Mouse (Mus musculus) Patski (cell line): ENCODE results near the gene Rabl6. TPM values are rescaled to one million over a fixed set of nuclear protein-coding genes. Genes with fewer than 3 reads are reported as not detected.

Source experiments
- ATAC-seq: fragments of 100-300 bp; one replicate; pipeline ENCODE4 v1.8.0; 2021
- CTCF ChIA-PET: fragments of 350-600 bp; sonication (Branson Sonifier 250); formaldehyde crosslinking; loops from one replicate; lab custom pipeline; 2022; ENCODE audit warnings: inconsistent platforms; lab: Charles Lee
- POLR2A ChIA-PET: fragments of 350-600 bp; sonication (Branson Sonifier 250); formaldehyde crosslinking; loops from one replicate; lab custom pipeline; 2022; ENCODE audit warnings: antibody characterized with exemption, inconsistent platforms; lab: Charles Lee
- DNase-seq: peaks from one replicate; pipeline ENCODE4 v3.0.0-alpha.2; 2011; ENCODE audit warnings: low read depth, low spot score
- H3K27me3 ChIP-seq: fragments of 371-371 bp; one replicate; pipeline ENCODE4 v1.5.1; 2021
- CTCF ChIP-seq: fragments of 100-300 bp; IDR thresholded peaks from one replicate; pipeline ENCODE4 v1.5.1; 2021
- in situ Hi-C: fragments of 300-500 bp; cut with MboI; formaldehyde crosslinking; loops from 3 replicates; pipeline ENCODE4 v1.11.1; 2018; ENCODE audit warnings: low pct_unique_long_range_greater_than_20kb, mixed read lengths
- polyA plus RNA-seq: library from polyadenylated mRNA; unstranded; gene quantifications from one replicate; pipeline ENCODE4 v1.2.3, GENCODE M21; 2021

Gene Rabl6
- polyA plus RNA-seq, 1 experiment from 2014 or later: 90.3 TPM

DNA sequence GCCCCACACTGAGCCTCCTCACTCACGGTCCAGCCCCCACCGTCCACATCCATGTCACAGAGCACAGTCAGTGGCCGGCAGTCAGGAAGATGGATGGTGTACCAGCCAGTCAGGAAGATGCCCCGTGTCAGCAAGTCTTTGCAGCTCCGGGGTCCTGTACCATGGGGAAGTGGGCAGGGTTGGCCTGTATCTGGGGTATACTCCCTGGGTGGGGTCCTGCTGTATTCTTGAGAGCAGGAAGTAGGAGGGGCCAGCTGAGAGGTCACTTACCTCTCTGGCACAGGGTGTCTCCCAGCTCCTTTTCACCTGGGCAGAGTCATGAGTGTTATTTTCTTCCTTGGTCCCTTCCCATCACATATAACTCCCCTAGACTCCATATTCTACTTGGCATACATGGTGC is 17.7 kb upstream of the Rabl6 start:
- in situ Hi-C loops: no loop called here
- peaks cover 19% of the 10 kb centered on the region for H3K27me3 ChIP-seq
- no peak for ATAC-seq
- CTCF ChIA-PET: no interaction called here
- no peak for DNase-seq
- no peak for TF ChIP-seq CTCF
- POLR2A ChIA-PET: no interaction called here

DNA sequence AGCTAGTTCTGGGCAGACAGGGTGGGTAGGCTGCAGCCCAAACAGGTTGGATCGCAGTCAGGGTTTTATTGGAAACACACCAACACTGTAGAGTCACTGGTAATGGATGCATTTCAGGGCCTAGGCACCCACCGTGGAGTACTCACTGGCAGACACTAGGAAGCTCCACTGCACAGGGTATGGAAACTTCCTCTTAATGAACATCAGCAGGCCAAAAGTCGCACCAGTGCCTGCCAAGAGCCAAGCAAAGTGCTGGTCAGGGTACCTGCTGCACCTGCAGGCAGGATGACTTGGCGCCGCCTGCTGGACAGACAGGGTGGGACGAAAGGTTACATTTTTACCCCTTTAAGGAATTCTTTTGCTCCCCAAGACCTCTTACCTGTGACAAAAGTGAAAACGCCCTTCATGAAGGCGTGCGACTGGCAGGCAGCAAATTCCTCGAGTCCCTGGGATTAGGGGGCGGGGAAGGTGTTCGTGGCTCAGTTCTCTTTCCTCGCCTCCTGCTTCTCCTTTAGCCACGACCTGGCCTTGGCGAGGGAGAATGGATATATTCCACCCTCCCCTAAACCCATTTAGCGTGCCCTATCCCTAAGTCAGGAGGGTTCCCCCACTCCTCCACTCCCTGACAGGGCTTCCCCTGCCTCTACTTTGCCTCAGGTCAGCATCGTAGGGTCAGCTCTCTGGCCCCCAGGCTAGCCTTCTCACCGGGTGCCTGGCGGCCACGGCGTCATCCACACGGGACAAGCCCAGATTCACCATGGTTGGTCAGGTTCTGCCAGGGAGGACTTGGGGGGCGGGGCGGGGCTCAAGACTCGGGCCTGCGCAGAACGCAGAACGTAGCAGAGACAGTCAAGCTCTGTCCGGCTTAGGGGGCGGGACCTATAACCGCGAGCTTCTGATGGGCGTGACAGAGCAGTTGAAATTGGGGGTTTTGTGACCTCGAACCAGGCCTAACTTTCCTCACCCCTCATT is 13.2 kb upstream of the Rabl6 start, which contains the start of gene Tmem141:
Gene Tmem141, minus strand, starts transcription at position 777 of the 972 bp plus-strand sequence.
- no peak for TF ChIP-seq CTCF
- ChIA-PET POLR2A (interaction anchor here (1.2 kb wide), 1 partner anchor 12 kb away, joined by 4 read pairs; no protein-coding TSS in a partner anchor), CTCF (interaction anchor here (2.1 kb wide), 1 partner anchor 9 kb away, joined by 4 read pairs; no protein-coding TSS in a partner anchor)
- DNase-seq: no peak
- H3K27me3 ChIP-seq: peaks cover 10% of the 10 kb centered on the region
- peak; percentile 67 for ATAC-seq
- in situ Hi-C loops: no loop called here

DNA sequence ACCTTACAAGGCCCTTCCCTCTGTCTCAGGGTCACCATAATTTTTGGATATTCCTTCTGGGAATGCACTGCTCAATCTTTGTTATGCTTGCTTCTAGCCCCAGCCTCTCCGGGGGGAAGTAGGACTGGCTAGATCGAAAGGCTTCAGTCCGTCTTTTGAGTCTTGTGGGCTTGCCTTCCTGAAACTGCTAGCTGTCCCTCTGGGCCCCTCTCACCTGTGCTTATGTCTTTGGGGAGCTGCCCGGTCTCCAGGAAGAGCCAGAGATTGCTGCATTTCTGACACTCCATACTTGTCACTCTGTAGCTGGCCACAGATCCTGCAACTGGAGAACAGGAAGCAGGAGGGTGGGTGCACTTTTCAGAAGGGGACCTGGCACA is 12.5 kb upstream of the Rabl6 start:
- ChIA-PET POLR2A (interaction anchor here (1.2 kb wide), 1 partner anchor 12 kb away, joined by 4 read pairs; no protein-coding TSS in a partner anchor), CTCF (interaction anchor here (2.1 kb wide), 1 partner anchor 9 kb away, joined by 4 read pairs; no protein-coding TSS in a partner anchor)
- DNase-seq (no peak), ATAC-seq (no peak)
- TF ChIP-seq CTCF: no peak
- H3K27me3 ChIP-seq: peaks cover 7% of the 10 kb centered on the region
- in situ Hi-C loops: no loop called here

DNA sequence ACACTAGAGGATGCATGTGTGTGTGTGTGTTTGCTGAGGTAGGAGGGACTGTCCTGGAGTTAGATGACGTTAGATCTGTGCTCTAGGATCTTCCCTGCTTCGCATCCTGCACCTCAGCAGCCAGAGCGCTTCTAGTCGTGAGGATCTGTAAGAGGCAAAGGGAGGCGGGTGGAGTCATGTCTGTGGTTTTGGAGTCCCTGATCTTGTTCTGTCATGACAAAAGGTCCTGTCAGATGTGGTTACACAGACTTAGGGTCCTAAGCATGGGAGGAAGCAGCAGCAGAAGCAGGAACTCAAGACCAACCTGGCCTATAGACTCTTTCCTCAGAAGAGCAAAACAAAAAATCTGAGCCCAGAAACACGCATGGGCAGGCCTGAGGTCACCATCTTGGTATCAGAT is 12.1 kb upstream of the Rabl6 start:
- ChIA-PET POLR2A (interaction anchor here (1.2 kb wide), 1 partner anchor 11 kb away, joined by 4 read pairs; no protein-coding TSS in a partner anchor), CTCF (interaction anchor here (2.1 kb wide), 1 partner anchor 8 kb away, joined by 4 read pairs; no protein-coding TSS in a partner anchor)
- ATAC-seq (no peak), DNase-seq (no peak)
- TF ChIP-seq CTCF: no peak
- H3K27me3 ChIP-seq: peaks cover 7% of the 10 kb centered on the region
- in situ Hi-C loops: no loop called here

DNA sequence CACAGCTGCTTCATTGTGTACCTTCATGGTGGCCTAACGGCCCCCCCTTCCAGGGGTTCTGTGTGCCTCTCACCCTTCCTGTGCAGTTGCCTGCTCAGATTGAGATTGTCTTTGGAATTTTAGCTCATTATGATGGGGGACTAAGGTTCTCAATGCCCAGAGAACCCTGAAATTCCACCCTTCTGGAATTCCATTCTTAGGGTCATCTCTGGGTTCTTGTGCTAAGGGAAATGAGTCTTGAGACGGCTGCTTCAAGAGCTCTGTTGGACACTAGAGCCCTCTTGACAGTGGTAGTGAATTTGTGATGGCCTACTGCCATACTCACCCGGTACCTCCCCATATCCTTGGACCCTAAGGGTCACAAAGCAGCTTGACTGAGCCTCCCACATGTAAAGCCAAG is 9.3 kb upstream of the Rabl6 start, which contains the start of gene Ccdc183:
Gene Ccdc183, minus strand, starts transcription at position 101 of the 400 bp plus-strand sequence.
- CTCF ChIA-PET: no interaction called here
- TF ChIP-seq CTCF: no peak
- POLR2A ChIA-PET: no interaction called here
- in situ Hi-C loops: no loop called here
- no peaks in the 10 kb centered on the region for H3K27me3 ChIP-seq
- DNase-seq (no peak), ATAC-seq (no peak)

DNA sequence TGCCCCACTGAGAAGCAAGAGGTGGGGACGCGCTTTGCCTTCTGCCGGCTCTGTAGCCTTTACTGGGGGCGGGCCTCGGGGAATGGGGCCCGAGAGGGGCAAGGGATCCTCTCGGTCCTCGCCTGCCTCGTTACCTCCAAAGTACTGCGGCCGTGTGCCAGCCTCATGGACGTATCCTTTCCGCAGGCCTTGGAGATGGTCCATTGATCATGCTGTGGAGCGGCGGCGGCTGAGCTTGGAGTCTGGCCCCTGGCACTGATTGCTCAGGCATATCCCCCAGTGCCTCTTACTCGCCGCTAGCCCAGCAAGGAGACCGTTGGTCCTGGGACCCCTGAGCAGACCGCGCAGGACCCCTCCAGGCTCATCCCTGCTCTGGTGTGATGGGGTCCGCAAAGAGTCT is 8.1 kb upstream of the Rabl6 start:
- in situ Hi-C loops: no loop called here
- no peaks in the 10 kb centered on the region for H3K27me3 ChIP-seq
- POLR2A ChIA-PET: interaction anchor here (0.6 kb wide), 1 partner anchor 683 kb away, joined by 3 read pairs; no protein-coding TSS in a partner anchor

DNA sequence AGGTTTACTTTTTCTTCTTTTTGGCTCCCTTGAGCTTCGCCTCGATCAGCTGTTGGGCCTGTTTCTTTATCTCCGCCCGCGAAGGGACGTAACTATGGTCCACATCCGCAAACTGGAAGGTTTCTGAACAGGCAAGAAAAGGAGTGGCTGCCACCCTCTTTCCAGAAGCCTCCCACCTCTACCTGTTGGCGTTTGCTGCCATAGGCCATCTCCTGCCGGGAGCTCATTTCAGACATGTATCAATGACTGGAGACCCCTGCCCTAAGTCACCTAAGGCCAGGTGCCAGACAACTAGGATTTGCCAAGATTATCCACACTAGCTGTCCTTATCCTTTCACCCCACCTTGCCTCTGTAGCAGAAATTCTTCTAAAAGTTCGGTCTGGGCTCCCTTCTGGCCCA is 350 bp upstream of the Rabl6 start:
- TF ChIP-seq CTCF: no peak
- ChIA-PET CTCF (interaction anchor here (1.2 kb wide), 1 partner anchor 27 kb away, joined by 4 read pairs; the partner anchor contains the start of gene Ajm1), POLR2A (interaction anchor here (0.6 to 1.3 kb wide), 3 partner anchors 12 to 246 kb away, joined by 3 to 4 read pairs (median 3); partner anchors contain the start of gene Ajm1)
- no peaks in the 10 kb centered on the region for H3K27me3 ChIP-seq
- DNase-seq: no peak
- no peak for ATAC-seq
- in situ Hi-C loops: no loop called here

More for the DNA sequence above, 8.1 kb upstream of the Rabl6 start:
- CTCF ChIA-PET: no interaction called here
- ATAC-seq (no peak), DNase-seq (no peak)
- no peak for TF ChIP-seq CTCF

DNA sequence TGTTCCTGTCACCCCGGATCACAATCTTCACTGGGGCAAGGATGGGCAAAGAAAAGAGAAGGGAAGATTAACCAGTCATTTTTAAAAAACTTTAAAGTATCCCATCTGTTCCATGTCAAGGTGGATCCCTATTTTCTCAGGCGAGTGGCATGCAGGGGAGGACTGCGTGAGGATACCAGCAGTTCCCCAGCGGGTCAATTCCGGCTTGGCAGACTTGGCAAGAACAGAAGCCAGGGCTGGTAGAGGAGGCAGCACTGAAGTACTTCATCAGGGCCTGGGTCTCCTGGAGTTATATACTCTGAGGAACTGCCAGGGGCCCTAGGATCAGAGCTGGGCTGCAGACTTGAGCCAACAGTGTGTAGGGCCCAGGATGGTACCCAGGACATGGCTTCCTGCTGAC is 5.8 kb downstream of the Rabl6 start:
- no peak for TF ChIP-seq CTCF
- in situ Hi-C loops: no loop called here
- CTCF ChIA-PET: no interaction called here
- POLR2A ChIA-PET: no interaction called here
- no peaks in the 10 kb centered on the region for H3K27me3 ChIP-seq
- ATAC-seq: no peak
- DNase-seq: no peak

DNA sequence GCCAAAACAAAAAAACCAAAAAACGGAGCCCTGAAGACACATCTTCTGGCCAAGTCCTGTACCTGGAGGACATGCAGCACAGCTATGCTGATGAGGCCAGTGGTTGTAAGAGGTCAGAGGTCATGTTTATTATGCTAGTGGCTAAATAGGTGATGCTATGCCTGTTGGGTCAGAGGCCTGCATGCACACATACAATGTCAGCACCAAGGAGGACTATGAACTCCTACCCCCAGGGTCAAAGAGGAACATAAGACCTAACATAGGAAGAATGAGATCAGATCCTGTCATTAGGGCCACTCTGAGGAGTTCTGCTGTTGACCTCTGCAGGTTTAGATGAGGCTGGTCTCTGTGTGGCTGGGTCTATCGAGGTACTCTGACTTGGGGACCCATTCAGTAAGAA is 8.3 kb downstream of the Rabl6 start:
- ATAC-seq: no peak
- in situ Hi-C loops: no loop called here
- no peak for TF ChIP-seq CTCF
- POLR2A ChIA-PET: no interaction called here
- CTCF ChIA-PET: no interaction called here
- DNase-seq: no peak
- H3K27me3 ChIP-seq: no peaks in the 10 kb centered on the region

DNA sequence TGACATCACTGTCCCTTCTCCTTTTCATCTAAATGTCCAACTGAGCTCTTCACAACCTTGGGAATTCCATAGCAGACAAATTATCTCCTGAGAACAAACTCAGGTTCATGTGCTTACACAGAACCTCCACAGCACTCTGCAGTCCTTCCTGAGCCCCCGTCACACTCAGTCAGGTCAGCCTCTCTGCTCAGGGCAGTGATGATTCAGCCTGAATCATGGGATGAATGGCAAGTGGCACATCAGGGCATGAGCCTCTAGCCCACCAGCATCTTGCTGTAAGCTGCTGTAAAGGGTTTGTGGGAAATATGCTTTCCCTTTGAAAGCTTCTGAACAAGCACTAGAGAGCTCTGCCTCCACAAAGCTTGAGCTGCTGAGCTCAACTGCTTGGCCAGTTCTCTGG is 9.6 kb downstream of the Rabl6 start:
- ATAC-seq (no peak), DNase-seq (no peak)
- in situ Hi-C loops: no loop called here
- no peaks in the 10 kb centered on the region for H3K27me3 ChIP-seq
- TF ChIP-seq CTCF: no peak
- POLR2A ChIA-PET: interaction anchor here (1.2 kb wide), 1 partner anchor 10 kb away, joined by 4 read pairs; no protein-coding TSS in a partner anchor
- CTCF ChIA-PET: no interaction called here
